Mouse (Mus musculus): ENCODE measurements around the gene Sepsecs. TPM values are rescaled to one million over a fixed set of nuclear protein-coding genes. Genes with fewer than 3 reads are reported as not detected.

Gene Sepsecs
- polyA plus RNA-seq, 1 experiment from 2014 or later = 9.0 TPM

DNA sequence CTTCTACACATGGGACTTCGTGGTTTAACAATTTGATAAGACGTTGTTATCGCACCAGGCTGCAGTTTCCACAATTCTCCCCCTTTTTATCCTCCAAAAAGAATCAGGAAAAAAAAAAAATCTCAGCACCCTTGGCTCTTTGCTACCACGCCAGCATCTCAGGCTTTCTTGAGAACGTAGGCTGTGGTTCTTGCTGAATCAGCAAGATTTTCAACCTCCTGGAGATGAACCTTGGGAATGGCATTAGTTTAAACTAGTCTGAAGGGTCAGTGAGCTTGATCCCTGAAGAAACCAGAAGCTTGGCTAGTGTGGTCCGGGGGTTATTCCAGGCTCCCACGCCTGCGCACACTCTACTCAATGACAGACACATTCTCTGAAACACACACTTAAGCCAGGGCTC, 41.8 kb downstream of the Sepsecs start:
- no peak overlapping the region for H3K27ac ChIP-seq (ENCODE audit: low read length)

GRCm38 (mm10) chr5:52626092-52626491, 43.4 kb downstream of the Sepsecs start:
- Histone ChIP-seq H3K27me3 (replicated peaks; ENCODE audit: insufficient read depth, low read length) (no peaks in the 10 kb centered on the region), H3K27ac (ENCODE audit: low read length) (no peak overlapping the region), H3K36me3 (ENCODE audit: insufficient read depth, low read length) (no peaks in the 10 kb centered on the region), H3K4me1 (ENCODE audit: insufficient read depth, low read depth, low read length) (peaks cover 4% of the 10 kb centered on the region; the same call in 1 of the 2 replicates), H3K9me3 (ENCODE audit: low read length) (no peaks in the 10 kb centered on the region), H3K4me2 (replicated peaks; ENCODE audit: low read depth, low read length) (0 out of 2 replicates have a peak overlapping the region, but pooled peaks have one; percentile 6), H3K9ac (replicated peaks; ENCODE audit: low read depth) (no peak overlapping the region), H3K4me3 (ENCODE audit: low read depth, low read length) (no peak overlapping the region)
- TF ChIP-seq EP300 (IDR thresholded peaks at IDR 0.05) = no peak
- no peak for TF ChIP-seq CTCF (IDR thresholded peaks at IDR 0.05)
- DNase-seq (ENCODE audit: low spot score) (no peak), ATAC-seq (no peak)
- 50% methylated on average over 8 of the region's 8 CpGs for WGBS

More for the DNA sequence above, 41.8 kb downstream of the Sepsecs start:
- no peaks in the 10 kb centered on the region for H3K27me3 ChIP-seq (replicated peaks; ENCODE audit: insufficient read depth, low read length)
- WGBS = 84% methylated on average over 8 of the region's 8 CpGs
- H3K4me3 ChIP-seq (ENCODE audit: low read depth, low read length) = no peak overlapping the region
- DNase-seq (ENCODE audit: low spot score) (no peak), ATAC-seq (no peak)
- no peak overlapping the region for H3K4me2 ChIP-seq (replicated peaks; ENCODE audit: low read depth, low read length)
- no peak overlapping the region for H3K9ac ChIP-seq (replicated peaks; ENCODE audit: low read depth)
- no peaks in the 10 kb centered on the region for H3K9me3 ChIP-seq (ENCODE audit: low read length)
- H3K4me1 ChIP-seq (ENCODE audit: insufficient read depth, low read depth, low read length) = peaks cover 4% of the 10 kb centered on the region; the same call in 1 of the 2 replicates
- H3K36me3 ChIP-seq (ENCODE audit: insufficient read depth, low read length) = no peaks in the 10 kb centered on the region
- no peak for TF ChIP-seq EP300 (IDR thresholded peaks at IDR 0.05)
- TF ChIP-seq CTCF (IDR thresholded peaks at IDR 0.05) = no peak

DNA sequence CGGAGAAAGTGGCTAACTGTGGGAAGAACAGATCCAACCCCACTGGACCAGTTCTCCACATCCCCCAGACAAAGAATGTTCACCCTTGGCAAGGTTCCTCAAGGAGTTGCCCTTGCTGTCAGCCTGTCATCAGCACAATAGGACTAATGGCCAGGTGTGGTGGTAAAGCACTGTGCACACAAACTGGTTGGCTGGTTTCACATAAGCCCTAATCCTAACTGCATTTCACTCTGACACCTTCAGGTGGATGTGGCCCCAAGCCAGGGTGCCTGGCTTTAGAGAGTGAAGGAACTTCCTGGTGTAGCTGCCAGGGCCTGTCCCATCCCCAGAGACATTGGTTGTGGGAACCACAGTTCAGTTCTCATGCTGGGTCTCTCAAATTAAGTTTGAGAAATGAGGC, 44.6 kb downstream of the Sepsecs start:
- Histone ChIP-seq H3K9ac (replicated peaks; ENCODE audit: low read depth) (no peak overlapping the region), H3K27me3 (replicated peaks; ENCODE audit: insufficient read depth, low read length) (no peaks in the 10 kb centered on the region), H3K9me3 (ENCODE audit: low read length) (no peaks in the 10 kb centered on the region), H3K27ac (ENCODE audit: low read length) (no peak overlapping the region), H3K4me3 (ENCODE audit: low read depth, low read length) (no peak overlapping the region), H3K36me3 (ENCODE audit: insufficient read depth, low read length) (no peaks in the 10 kb centered on the region), H3K4me1 (ENCODE audit: insufficient read depth, low read depth, low read length) (peaks cover 4% of the 10 kb centered on the region; the same call in 1 of the 2 replicates), H3K4me2 (replicated peaks; ENCODE audit: low read depth, low read length) (no peak overlapping the region)
- no peak for TF ChIP-seq CTCF (IDR thresholded peaks at IDR 0.05)
- no peak for TF ChIP-seq EP300 (IDR thresholded peaks at IDR 0.05)
- peak; percentile 20 for DNase-seq (ENCODE audit: low spot score)
- 80% methylated on average over 1 of the region's 1 CpGs for WGBS
- no peak for ATAC-seq

- WGBS = 49% methylated on average over 2 of the region's 2 CpGs
- Histone ChIP-seq H3K27ac (ENCODE audit: low read length) (no peak overlapping the region), H3K27me3 (replicated peaks; ENCODE audit: insufficient read depth, low read length) (no peaks in the 10 kb centered on the region), H3K9me3 (ENCODE audit: low read length) (no peaks in the 10 kb centered on the region), H3K9ac (replicated peaks; ENCODE audit: low read depth) (no peak overlapping the region), H3K4me1 (ENCODE audit: insufficient read depth, low read depth, low read length) (peaks cover 7% of the 10 kb centered on the region; the same call in 1 of the 2 replicates), H3K4me2 (replicated peaks; ENCODE audit: low read depth, low read length) (no peak overlapping the region), H3K4me3 (ENCODE audit: low read depth, low read length) (no peak overlapping the region), H3K36me3 (ENCODE audit: insufficient read depth, low read length) (no peaks in the 10 kb centered on the region)
- ATAC-seq = no peak
- TF ChIP-seq CTCF (IDR thresholded peaks at IDR 0.05) (no peak), EP300 (IDR thresholded peaks at IDR 0.05) (no peak)
- no peak for DNase-seq (ENCODE audit: low spot score)
Observed at GRCm38 (mm10) chr5:52623099-52623498, 46.4 kb downstream of the Sepsecs start.

- DNase-seq (ENCODE audit: low spot score) (peak; percentile 23), ATAC-seq (peak; percentile 38)
- no peaks in the 10 kb centered on the region for H3K9me3 ChIP-seq (ENCODE audit: low read length)
- H3K9ac ChIP-seq (replicated peaks; ENCODE audit: low read depth) = no peak overlapping the region
- 1% methylated on average over 39 of the region's 41 CpGs for WGBS
- peak overlapping the region; percentile 62 for H3K4me2 ChIP-seq (replicated peaks; ENCODE audit: low read depth, low read length)
- H3K4me1 ChIP-seq (ENCODE audit: insufficient read depth, low read depth, low read length) = peaks cover 4% of the 10 kb centered on the region; the same call in 1 of the 2 replicates
- H3K27me3 ChIP-seq (replicated peaks; ENCODE audit: insufficient read depth, low read length) = no peaks in the 10 kb centered on the region
- no peak overlapping the region for H3K27ac ChIP-seq (ENCODE audit: low read length)
- TF ChIP-seq EP300 (IDR thresholded peaks at IDR 0.05) (no peak), CTCF (IDR thresholded peaks at IDR 0.05) (peak; percentile 20)
- no peaks in the 10 kb centered on the region for H3K36me3 ChIP-seq (ENCODE audit: insufficient read depth, low read length)
- peak overlapping the region; percentile 21 for H3K4me3 ChIP-seq (ENCODE audit: low read depth, low read length)
Observed at GRCm38 (mm10) chr5:52618348-52619270, 50.9 kb downstream of the Sepsecs start.

GRCm38 (mm10) chr5:52617711-52618347, 51.7 kb downstream of the Sepsecs start:
- ATAC-seq (no peak), DNase-seq (ENCODE audit: low spot score) (no peak)
- no peak overlapping the region for H3K27ac ChIP-seq (ENCODE audit: low read length)
- WGBS = 57% methylated on average over 9 of the region's 9 CpGs
- no peak overlapping the region for H3K9ac ChIP-seq (replicated peaks; ENCODE audit: low read depth)
- H3K4me1 ChIP-seq (ENCODE audit: insufficient read depth, low read depth, low read length) = peaks cover 4% of the 10 kb centered on the region; the same call in 1 of the 2 replicates
- H3K4me2 ChIP-seq (replicated peaks; ENCODE audit: low read depth, low read length) = peak overlapping the region; percentile 62
- H3K9me3 ChIP-seq (ENCODE audit: low read length) = no peaks in the 10 kb centered on the region
- no peaks in the 10 kb centered on the region for H3K36me3 ChIP-seq (ENCODE audit: insufficient read depth, low read length)
- H3K27me3 ChIP-seq (replicated peaks; ENCODE audit: insufficient read depth, low read length) = no peaks in the 10 kb centered on the region
- TF ChIP-seq CTCF (IDR thresholded peaks at IDR 0.05) = no peak
- TF ChIP-seq EP300 (IDR thresholded peaks at IDR 0.05) = no peak
- no peak overlapping the region for H3K4me3 ChIP-seq (ENCODE audit: low read depth, low read length)
